19 mouse cellular contexts compared by ENCODE assay signal in genomic region chr1:6076543-6076942, GRCm38 (mm10).
DNase-seq lines count a peak whose midpoint lies in the region; ATAC-seq and TF ChIP-seq lines count a peak whose summit lies in the region.
"Had no signal": no experiment of that assay in that cellular context is flagged by ENCODE, and none has a peak within 500 bp of the region (broad histone marks: within the 10 kb centered on the region; RNA-seq: fewer than 3 reads in every experiment).

No protein-coding gene starts in this region.

- H3K36me3 ChIP-seq in heart, embryonic 14.5 days (ENCODE audit: control insufficient read depth, insufficient read depth, low read length): no peaks in the 10 kb centered on the region
- H3K36me3 ChIP-seq: forebrain, embryonic 12.5 days; liver, embryonic 13.5 days; midbrain, embryonic 13.5 days had no signal

- peaks cover 0 to 8% of the 10 kb centered on the region in 2 experiments; a peak in 2 of 4 replicates for H3K4me1 ChIP-seq in heart, embryonic 14.5 days (ENCODE audit: control insufficient read depth in 2 of 2, insufficient read depth in 2 of 2, low read length in 2 of 2)
- H3K4me1 ChIP-seq: forebrain, embryonic 12.5 days; liver, embryonic 13.5 days; midbrain, embryonic 13.5 days had no signal

- DNase-seq in heart, postnatal 14 days: no peak
- peak; percentile 1 for DNase-seq in lung, postnatal 36 days
- DNase-seq in lung, postnatal 4 days: no peak
- DNase-seq in embryo, embryonic 10.5 days (ENCODE audit: low spot score): peak; percentile 6
- DNase-seq in gastrocnemius, adult 2 months: no peak
- no peak for DNase-seq in urinary bladder, adult 2 months (ENCODE audit: low spot score)
- DNase-seq: cerebellum, adult 8-10 months; gastrocnemius, postnatal 36 days; kidney, adult 18-20 months; kidney, postnatal 10 days; left cerebral cortex, postnatal 4 days; liver, embryonic 13.5 days; spleen, adult 18-20 months; thymus, adult 2 months had no signal

- intact Hi-C loops in heart, postnatal 14 days (cut with DNase I): no loop called here
- intact Hi-C loops in gastrocnemius, adult 2 months (cut with DNase I): no loop called here

- 24% methylated on average over 4 of the region's 4 CpGs for WGBS in heart, embryonic 14.5 days

- no peak for TF ChIP-seq CTCF in gastrocnemius, adult 2 months (IDR thresholded peaks at IDR 0.05)

- ATAC-seq in heart, embryonic 14.5 days (ENCODE audit: insufficient number of reproducible peaks, insufficient read depth, low FRiP score, low read depth): peak; percentile 66
- ATAC-seq: midbrain, embryonic 13.5 days had no signal

- no peak overlapping the region for H3K4me2 ChIP-seq in heart, embryonic 14.5 days (ENCODE audit: low read length)
- H3K4me2 ChIP-seq: forebrain, embryonic 12.5 days; liver, embryonic 13.5 days; midbrain, embryonic 13.5 days had no signal

- H3K9me3 ChIP-seq in heart, embryonic 14.5 days (ENCODE audit: control insufficient read depth, low read length): no peaks in the 10 kb centered on the region
- H3K9me3 ChIP-seq: forebrain, embryonic 12.5 days; liver, embryonic 13.5 days; midbrain, embryonic 13.5 days had no signal

- H3K9ac ChIP-seq in heart, embryonic 14.5 days (ENCODE audit: low read length): no peak overlapping the region
- H3K9ac ChIP-seq: forebrain, embryonic 12.5 days; liver, embryonic 13.5 days; midbrain, embryonic 13.5 days had no signal

- H3K27ac ChIP-seq in heart, embryonic 14.5 days (replicated peaks in 1 of 2; ENCODE audit: control insufficient read depth in 1 of 2, insufficient read depth in 1 of 2, low read depth in 2 of 2, low read length in 2 of 2): peak overlapping the region; percentile 10 to 56; a peak in 2 of 4 replicates
- no peak overlapping the region for H3K27ac ChIP-seq in gastrocnemius, adult 2 months
- H3K27ac ChIP-seq: forebrain, embryonic 12.5 days; liver, embryonic 13.5 days; macrophage; midbrain, embryonic 13.5 days had no signal

- H3K4me3 ChIP-seq in heart, embryonic 14.5 days (ENCODE audit: control insufficient read depth in 1 of 2, insufficient read depth in 1 of 2, low read depth in 1 of 2, low read length in 2 of 2): no peak overlapping the region
- H3K4me3 ChIP-seq in gastrocnemius, adult 2 months: no peak overlapping the region
- H3K4me3 ChIP-seq: forebrain, embryonic 12.5 days; liver, embryonic 13.5 days; midbrain, embryonic 13.5 days; myocyte had no signal

- H3K27me3 ChIP-seq in heart, embryonic 14.5 days (ENCODE audit: control insufficient read depth, insufficient read depth, low read length): no peaks in the 10 kb centered on the region
- H3K27me3 ChIP-seq: forebrain, embryonic 12.5 days; liver, embryonic 13.5 days; midbrain, embryonic 13.5 days had no signal

Comparison
In these comparisons a context has a peak if more than half of its experiments do, and no peak if none do; other contexts are left out.
1. DNase-seq: peak in lung, postnatal 36 days (single experiment) and embryo, embryonic 10.5 days (single experiment); none in heart, postnatal 14 days (0 of 2), lung, postnatal 4 days (0 of 2), gastrocnemius, adult 2 months (single experiment) and urinary bladder, adult 2 months (single experiment).